Mouse (Mus musculus): Measurements from ENCODE around the gene Pld2.
"Not testable (repeated sequence)": the region's sequence is repeated elsewhere in the genome, so short reads cannot be mapped to it uniquely, and the experiment has no call there.

Pld2 gene

GRCm38 (mm10) chr11:70525726-70526125 is 14.1 kb upstream of the Pld2 start:
- no peak for DNase-seq (ENCODE audit: low read depth)

- no peak for DNase-seq (ENCODE audit: low read depth)
Observed at GRCm38 (mm10) chr11:70526211-70526610, 13.7 kb upstream of the Pld2 start.

GRCm38 (mm10) chr11:70528610-70529009 is 11.3 kb upstream of the Pld2 start:
- no peak for DNase-seq (ENCODE audit: low read depth)

- DNase-seq (ENCODE audit: low read depth): not testable (repeated sequence)
Observed at GRCm38 (mm10) chr11:70531065-70531464, 8.8 kb upstream of the Pld2 start.

GRCm38 (mm10) chr11:70532839-70533238 is 7.0 kb upstream of the Pld2 start, which contains the start of gene Gm40193:
Gene Gm40193, minus strand, starts transcription at chr11:70532939.
- DNase-seq (ENCODE audit: low read depth): no peak

DNA sequence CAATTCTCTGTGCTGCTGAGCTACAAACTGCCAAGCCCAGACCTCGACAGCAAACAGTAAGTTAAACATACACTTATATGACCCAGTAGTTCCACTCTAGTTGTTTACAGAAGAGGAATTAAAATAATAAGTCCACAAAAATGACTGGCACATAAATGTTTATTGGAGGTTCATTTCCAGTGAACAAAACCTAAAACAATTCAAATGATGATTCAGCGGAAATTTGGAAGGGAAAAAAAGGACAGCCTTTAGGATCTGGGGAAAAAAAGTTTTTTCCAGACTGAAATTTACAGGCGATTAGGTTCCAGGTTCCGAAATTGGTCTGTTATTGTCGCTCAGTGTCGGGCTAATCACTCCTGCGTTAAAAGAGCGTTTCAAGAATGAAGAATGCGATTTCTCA is 441 bp upstream of the Pld2 start:
- DNase-seq (ENCODE audit: low read depth): no peak

DNA sequence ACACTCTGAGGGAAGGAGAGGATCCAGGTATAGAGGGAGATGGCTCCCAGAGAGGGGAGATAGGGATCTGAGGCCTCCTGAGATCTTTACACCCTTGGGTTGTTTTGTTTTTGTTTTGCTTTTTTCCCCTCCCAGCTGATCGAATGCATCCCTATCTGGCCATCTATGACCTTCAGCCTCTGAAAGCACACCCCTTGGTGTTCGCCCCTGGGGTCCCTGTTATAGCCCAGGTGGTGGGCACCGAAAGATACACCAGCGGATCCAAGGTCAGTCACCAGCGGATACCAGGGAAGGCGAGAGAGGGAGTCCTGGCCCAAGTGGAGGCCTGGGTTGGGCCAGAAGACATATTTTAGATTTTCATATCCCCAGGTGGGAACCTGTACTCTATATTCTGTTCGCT is 1.1 kb downstream of the Pld2 start:
- DNase-seq (ENCODE audit: low read depth): no peak

DNA sequence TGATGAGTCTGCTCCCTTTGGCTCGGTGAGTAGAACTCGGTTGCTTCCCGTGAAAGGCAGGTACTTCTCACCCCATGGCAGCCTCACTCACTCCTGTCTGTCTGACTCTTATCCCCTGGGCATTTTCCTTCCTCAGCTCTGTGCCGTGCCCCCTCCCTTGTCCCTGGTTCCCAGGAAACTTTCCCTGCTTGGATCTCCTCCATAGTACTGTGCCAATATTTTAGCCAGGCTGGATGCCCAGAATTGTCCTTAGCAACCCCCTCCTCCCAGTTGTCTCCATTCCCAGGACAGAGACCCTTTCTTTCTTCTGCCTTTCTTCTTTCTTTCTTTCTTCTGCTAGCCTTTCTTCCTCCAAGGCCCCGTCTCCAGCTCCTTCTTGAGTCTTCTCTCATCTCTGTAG is 1.6 kb downstream of the Pld2 start:
- DNase-seq (ENCODE audit: low read depth): no peak

- no peak for DNase-seq (ENCODE audit: low read depth)
Observed at GRCm38 (mm10) chr11:70544496-70544895, 4.6 kb downstream of the Pld2 start.

DNA sequence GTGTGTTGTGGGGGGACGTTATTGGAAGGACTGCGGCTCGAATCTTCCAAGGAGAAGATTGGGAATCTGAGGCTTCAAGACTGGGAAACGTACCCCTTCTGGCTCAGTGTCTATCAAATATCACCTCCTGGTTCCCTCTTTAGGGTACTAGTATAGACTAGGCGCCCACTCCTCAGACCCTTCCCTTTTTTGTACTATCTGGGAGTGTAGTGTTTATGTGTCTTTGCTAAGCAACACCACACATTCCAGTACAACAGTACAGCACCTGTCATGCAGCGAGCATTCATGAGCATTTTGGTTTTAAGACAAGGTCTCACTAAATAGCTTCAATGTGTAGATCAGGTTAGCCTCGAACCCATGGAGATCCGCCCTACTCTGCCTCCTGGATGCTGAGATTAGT is 11.7 kb downstream of the Pld2 start:
- no peak for DNase-seq (ENCODE audit: low read depth)

DNA sequence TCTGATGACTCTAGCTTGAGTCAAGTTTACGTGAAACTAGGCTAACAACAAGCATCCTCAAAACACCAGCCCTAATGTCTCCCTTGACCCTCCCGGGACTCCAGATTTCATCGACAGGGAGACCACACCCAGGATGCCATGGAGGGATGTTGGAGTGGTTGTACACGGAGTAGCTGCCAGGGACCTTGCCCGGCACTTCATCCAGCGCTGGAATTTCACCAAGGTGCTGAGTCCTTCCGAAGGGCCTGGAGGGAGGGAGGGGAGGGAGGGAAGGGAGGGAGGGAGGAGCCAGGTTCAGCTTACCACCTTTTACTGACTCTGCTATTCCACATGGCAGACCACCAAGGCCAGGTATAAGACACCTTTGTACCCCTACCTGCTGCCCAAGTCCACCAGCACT is 14.1 kb downstream of the Pld2 start:
- DNase-seq (ENCODE audit: low read depth): no peak

DNA sequence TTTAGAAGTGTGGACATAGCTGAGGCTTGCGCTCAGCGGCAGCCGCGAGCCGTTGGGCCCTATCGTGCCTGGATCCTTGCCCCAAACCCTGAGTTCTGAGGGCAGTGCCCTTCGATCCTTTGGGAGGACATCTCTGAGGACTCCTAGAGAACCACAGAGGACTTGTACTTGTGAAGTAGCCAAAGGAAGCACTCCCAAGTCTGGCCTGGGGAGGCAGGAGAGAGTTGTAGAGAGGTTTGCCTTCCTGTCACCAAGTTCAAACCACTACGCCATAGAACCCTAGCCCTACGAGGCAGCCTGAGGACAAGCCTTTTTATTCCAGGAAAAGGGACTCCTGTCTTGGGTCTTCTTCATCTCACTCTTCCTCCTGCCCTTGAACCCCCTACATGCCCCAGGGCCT is 17.7 kb downstream of the Pld2 start:
- no peak for DNase-seq (ENCODE audit: low read depth)

DNA sequence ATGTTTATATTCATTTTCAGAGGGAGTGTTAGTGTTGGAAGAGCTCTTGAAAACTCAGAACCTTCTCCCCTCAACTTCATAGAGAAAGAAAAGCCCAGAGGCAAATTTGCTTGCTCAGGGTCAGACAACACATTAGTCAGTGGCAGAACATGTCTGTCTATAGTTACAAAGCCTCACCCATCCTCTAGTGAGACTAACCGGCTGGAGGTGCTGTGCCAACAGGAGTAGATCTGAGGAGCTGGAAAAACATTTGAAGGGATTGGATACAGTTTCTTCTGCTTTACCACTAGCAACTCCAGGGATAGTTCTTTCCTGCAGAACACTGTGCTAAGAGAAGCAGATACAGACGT is 22.0 kb downstream of the Pld2 start:
- DNase-seq (ENCODE audit: low read depth): peak; percentile 46

GRCm38 (mm10) chr11:70562287-70562994 is 22.6 kb downstream of the Pld2 start, which contains the start of gene Mink1:
Gene Mink1, plus strand, starts transcription at chr11:70562881.
- peak; percentile 92 for DNase-seq (ENCODE audit: low read depth)

DNA sequence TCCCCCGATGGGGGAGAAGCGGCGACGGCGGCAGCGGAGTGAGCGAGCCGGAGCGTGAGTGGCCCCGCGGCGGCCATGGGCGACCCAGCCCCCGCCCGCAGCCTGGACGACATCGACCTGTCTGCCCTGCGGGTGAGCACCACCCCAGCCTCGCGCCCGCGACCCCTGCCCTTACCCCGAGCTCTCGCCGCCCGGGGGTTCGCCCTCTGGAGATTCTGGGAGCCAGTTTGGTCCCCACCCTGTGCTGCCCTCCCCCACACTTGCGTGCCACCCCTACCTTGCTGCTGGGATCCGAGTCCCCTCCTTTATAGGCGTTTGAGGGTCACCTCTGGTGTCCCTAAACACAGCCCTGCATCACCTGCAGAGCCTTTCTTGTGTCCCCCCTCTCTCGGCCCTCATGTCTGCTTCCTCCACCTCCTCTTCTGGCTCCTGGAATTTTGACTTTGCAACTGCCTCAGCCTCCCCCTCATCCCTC is 23.2 kb downstream of the Pld2 start:
- no peak for DNase-seq (ENCODE audit: low read depth)

GRCm38 (mm10) chr11:70563470-70564275 is 23.8 kb downstream of the Pld2 start:
- DNase-seq (ENCODE audit: low read depth): peak; percentile 62

DNA sequence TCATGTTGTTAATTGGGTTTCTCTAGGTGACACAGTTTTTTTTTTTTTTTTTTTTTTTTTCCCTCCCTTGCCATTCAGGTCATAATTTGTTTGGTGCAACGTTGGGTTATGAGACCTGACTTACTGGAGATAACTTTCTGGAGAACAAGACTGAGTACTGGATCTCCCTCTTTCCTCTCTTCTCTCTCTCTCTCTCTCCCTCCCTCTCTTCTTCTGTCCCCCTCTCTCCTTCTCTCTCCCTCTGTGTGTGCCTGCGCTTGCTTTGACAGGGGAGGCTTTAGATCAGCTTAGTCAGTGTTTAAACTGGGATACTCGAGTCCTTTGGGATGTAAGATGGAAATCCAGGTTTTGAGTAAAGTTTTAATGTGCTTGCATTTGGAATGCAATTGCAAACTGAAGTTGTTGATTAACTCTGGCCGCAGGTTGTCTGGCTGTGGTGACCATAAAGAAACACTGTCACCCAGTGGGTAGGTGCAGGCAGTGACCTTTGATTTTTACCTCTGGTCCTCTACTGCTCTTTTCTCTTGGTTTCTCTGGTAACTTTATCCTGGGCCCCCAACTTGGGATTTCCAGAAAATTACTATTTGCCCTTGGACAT is 24.5 kb downstream of the Pld2 start:
- DNase-seq (ENCODE audit: low read depth): no peak

DNA sequence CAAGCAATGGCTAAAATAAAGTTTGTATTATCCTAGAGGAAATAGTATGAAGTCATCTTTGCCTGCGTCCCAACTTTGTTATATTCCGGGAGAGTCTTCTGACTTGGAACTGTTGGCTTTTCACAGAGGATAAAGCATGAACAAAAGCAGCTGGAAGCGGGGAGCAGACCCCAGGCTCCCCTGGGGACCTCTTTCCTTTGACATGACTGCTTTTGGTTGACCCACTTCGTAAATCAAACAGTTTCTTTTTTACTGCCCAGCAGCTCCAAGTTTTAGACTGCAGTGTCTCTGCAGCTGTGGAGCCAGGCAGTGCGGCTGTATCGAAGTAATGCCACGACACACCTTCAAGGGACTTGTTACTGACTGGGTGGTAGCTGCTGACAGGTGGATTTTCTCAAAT is 26.7 kb downstream of the Pld2 start:
- no peak for DNase-seq (ENCODE audit: low read depth)

GRCm38 (mm10) chr11:70570614-70571013 is 30.8 kb downstream of the Pld2 start:
- not testable (repeated sequence) for DNase-seq (ENCODE audit: low read depth)

DNA sequence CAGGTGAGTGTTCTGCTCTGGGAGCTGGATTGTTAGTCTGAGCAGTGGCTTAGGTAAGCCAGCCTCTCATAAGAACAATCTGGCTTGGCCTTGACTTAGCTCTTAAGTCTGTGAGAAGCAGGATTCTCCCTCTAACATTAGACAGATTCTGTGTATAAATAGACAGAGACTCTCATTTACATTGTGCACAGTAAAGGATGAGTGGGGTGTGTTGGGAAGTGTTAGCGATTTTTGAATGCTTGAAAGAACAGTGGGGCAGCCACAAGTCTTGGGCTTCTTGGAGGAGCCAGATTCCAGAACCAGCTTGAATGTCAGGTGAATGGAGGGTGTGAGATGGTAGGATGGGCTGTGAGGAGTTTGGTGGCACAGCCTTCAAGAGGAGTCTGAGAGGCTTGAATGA is 31.8 kb downstream of the Pld2 start:
- no peak for DNase-seq (ENCODE audit: low read depth)

GRCm38 (mm10) chr11:70572348-70572902 is 32.6 kb downstream of the Pld2 start:
- DNase-seq (ENCODE audit: low read depth): no peak

- DNase-seq (ENCODE audit: low read depth): no peak
Observed at GRCm38 (mm10) chr11:70573872-70574271, 34.0 kb downstream of the Pld2 start.

DNA sequence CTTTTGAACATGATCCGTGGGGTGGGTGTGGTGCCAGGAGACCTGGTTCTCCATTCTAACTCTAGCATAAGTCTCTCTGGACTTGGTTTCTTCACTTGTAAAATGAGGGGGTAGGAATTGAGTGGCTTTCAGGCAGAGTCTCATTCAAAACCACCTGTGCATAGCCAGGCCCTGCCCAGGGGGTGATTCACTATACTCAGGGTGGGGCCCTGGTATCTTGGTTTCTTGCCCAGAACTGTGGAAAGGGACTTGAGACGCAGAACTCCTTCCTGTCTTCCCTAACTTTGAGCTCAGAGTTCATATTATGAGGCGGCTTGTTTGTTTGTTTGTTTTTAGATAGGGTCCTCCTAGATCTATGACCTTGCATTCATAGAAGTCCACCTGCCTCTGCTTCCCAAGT is 37.3 kb downstream of the Pld2 start:
- no peak for DNase-seq (ENCODE audit: low read depth)
